Mouse (Mus musculus): ENCODE measurements around the gene Fnip2.
"Not testable (repeated sequence)": the region's sequence is repeated elsewhere in the genome, so short reads cannot be mapped to it uniquely, and the experiment has no call there.

Fnip2 gene

GRCm38 (mm10) chr3:79458651-79459275 is 108.8 kb downstream of the Fnip2 start:
- no peak for DNase-seq

- no peak for DNase-seq
Measured at GRCm38 (mm10) chr3:79455761-79456160, 111.8 kb downstream of the Fnip2 start.

DNA sequence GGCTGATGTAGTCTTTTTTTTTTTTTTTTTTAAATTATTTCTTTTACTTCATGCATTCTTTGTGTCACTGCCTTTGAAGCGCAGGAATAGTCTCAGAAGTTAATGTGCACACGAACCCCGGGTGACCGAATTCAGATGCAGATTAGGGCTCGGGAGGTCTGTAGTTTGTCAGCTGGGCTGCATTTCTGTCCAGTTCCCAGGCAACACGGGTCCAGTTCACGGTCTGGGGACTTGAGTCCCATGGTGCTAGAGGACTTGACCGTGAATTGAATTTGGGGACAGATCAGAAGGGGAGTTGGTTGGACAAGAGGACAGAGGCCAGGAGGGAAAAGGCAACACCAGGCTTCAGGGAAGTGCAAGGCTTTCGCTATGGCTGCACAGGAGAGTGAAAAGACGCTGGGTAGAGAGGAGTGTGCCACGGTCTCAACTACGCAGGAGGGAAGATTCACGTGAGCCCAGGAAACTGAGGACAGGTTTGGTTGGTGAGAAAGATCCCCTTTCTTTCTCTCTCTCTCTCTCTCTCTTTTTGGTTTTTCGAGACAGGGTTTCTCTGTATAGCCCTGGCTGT is 114.8 kb downstream of the Fnip2 start:
- no peak for DNase-seq

DNA sequence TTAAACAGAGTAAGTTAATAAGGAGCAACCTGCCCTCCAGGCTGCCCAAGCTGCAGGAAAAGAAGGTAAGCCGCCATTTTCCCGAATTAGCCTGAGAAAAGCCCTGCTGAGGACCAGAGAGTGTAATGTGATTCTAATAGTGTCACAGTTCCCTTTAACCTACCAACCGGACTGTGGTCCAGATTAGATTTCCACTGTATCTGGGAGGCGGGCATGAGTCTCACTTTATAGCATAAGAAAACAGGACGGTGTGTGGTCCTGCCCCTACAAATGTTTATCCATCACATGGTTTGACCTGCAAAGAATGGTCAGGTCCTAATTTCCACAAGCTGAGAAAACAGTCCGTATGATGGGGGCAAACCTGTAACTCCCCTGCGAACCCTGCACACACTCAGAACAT is 118.2 kb downstream of the Fnip2 start:
- DNase-seq, result no peak

DNA sequence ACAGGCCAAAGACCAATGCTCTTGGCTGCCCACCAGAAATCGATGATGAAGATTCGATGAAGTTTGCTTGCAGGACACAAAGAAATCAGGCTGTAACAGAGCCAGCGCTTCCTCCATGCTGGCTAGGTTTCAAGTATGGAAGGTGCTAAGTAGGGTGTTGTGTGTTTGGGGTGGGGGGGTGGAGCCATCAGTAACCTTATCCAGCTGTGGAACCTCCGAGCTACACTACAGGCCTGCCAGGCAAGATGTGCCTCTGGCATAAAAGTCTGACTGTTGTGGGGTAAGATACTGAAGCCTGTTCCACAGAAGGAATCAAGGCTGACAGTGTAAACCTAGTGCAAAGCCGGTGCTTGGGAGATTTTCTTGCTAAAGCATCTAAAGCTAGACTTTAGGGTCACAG is 119.2 kb downstream of the Fnip2 start:
- peak; percentile 9 for DNase-seq

DNA sequence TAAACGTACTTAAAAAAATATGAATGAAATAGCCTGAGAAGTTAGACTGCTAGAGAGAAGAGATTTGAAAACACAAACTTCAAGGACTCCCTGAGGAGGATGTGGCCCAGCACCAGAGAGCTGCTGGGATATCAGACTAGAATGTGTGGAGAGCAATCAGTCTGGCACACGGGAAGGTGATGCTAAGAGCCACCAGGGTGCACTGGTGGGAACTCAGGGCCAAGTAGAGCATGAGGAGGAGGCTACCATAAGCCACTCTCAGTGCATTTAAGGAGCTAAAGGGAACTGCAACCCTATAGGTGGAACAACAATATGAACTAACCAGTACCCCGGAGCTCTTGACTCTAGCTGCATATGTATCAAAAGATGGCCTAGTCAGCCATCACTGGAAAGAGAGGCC is 120.9 kb downstream of the Fnip2 start:
- not testable (repeated sequence) for DNase-seq

GRCm38 (mm10) chr3:79446124-79446523 is 121.5 kb downstream of the Fnip2 start:
- no peak for DNase-seq

- DNase-seq, result no peak
Measured at GRCm38 (mm10) chr3:79445041-79445440, 122.6 kb downstream of the Fnip2 start.

DNA sequence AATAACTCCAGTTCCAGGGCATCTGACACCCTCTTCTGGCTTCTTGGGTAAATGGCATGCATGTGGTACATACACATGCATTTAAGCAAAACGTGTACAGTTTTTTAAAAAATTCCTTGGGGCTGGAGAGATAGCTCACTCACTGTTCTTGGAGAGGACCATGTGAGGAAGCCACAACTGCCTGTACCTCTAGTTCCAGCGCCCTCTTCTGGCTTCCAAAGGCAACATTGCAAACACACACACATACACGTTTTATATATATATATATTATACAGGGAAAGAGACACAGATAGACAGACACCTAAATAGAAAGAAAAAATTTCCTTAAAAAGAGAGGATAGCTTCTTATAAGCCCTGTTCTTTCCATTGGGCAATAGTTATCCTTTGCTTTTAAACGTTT is 123.7 kb downstream of the Fnip2 start:
- no peak for DNase-seq

- DNase-seq, result peak; percentile 57
Measured at GRCm38 (mm10) chr3:79440976-79441491, 126.6 kb downstream of the Fnip2 start.

DNA sequence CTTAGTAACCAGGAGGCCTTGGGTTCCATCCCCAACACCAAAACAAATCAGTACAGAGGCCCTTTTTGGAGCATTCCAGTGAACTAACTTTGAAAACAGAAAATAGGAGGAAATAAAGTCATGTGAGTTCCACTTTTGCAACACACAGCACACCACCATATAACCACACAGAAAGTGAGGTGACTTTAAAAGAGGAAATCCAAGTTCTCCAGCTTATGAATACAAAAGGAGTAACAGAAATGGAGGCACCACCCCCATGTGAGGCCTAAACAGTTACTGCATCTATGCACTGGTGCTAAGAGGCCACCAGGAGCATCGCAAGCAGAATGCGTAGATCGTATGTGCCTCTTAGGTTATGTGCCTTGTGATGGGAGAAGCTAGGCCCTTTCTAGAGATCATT is 129.3 kb downstream of the Fnip2 start:
- no peak for DNase-seq

- no peak for DNase-seq
Measured at GRCm38 (mm10) chr3:79436186-79436585, 131.4 kb downstream of the Fnip2 start.

DNA sequence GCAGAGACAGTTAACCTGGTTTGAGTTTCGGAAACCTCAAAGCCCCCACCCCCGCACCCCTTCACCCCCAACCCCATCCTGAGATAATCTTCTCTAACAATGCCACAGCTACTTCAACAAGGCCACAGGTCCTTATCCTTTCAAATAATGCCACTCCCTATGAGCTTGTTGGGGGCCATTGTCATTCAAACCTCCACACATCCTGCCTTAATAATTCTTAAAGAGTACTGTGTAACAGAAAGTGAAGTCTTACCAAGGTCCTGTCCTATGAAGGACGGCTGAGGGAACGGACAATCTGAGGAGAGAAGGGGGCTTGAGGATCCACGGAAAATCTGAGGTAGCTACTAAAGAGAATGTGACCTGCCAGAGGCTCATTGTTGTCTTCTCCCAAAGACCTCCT is 132.6 kb downstream of the Fnip2 start:
- DNase-seq, result no peak

- DNase-seq, result no peak
Measured at GRCm38 (mm10) chr3:79434436-79434835, 133.2 kb downstream of the Fnip2 start.

- peak; percentile 41 for DNase-seq
Measured at GRCm38 (mm10) chr3:79433593-79433992, 134.0 kb downstream of the Fnip2 start.

GRCm38 (mm10) chr3:79425441-79425840 is 142.2 kb downstream of the Fnip2 start:
- DNase-seq, result no peak

GRCm38 (mm10) chr3:79418921-79419320 is 148.7 kb downstream of the Fnip2 start:
- DNase-seq, result no peak

DNA sequence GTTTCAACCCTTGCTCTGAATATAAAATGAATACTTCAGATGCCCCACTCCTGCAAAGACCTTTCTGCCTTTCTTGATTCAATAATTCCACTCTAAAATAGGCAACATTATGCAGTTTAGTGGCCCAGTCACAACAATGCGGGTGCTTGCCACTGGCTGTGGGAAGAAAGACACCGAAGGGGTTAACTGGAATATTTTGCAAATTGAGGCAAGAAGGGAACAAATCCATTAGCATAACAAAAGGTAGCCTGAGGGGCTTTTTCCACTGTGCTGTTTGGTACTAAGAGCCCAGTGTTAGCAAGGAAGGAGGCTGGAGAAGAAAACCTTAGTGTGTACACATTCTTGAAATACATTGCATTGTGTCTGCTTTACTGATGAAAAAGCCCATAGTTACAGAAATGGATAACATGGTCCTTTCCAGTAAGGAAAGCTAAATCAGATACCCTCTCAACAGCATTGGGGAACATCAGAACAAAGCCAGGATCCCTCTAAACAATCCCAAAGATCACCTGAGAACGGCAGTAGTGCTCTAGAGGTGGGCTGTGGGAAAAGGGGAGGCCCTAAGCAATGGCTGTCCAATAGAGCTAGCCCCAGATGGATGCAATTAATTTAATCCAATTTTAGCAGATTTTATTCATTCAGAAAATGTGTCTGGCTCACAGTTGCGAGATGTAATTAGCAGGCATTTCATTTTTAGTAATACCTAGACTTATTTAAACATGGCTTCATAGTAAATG is 150.5 kb downstream of the Fnip2 start:
- DNase-seq, result no peak

- no peak for DNase-seq
Measured at GRCm38 (mm10) chr3:79415929-79416328, 151.7 kb downstream of the Fnip2 start.

DNA sequence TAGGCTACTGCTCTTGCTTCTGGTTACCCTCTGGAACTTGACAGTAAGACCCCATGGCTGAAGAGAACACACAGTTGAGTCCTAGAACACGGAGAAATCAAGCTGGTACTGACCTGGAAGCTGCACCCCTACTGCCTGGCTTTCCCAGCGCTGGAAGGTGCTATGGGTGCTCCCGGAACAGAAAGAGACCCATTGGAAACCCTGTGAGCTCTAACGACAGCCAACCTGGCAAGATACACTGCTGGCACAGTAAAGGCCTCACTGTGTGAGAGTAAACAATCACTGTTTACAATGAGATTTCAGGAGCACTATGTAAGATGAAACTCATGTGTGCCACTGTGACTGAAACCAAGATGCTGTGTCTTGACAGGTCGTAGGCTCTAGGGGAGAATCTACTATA is 152.5 kb downstream of the Fnip2 start:
- DNase-seq, result no peak

DNA sequence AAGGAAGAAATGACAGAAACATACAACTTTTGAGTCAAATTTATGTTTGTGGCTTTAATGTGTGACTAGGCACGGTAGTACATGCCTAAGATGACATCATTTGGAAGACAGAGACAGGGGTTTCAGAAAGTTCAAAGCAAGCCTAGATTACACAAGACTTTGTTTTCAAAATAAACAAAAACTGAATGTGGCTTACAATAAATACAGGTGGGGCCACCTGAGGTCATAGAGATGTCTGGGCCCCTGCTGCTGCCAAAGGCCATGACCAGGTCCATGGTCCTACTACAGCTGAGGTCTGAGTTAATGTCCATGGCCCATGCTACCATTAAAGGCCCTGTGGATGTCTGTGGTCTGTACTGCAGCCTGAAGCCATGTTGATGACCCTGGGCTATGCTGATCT is 154.1 kb downstream of the Fnip2 start:
- no peak for DNase-seq

- DNase-seq, result no peak
Measured at GRCm38 (mm10) chr3:79411666-79412065, 155.9 kb downstream of the Fnip2 start.

- peak; percentile 42 for DNase-seq
Measured at GRCm38 (mm10) chr3:79410629-79410995, 157.0 kb downstream of the Fnip2 start.

- DNase-seq, result peak; percentile 4
Measured at GRCm38 (mm10) chr3:79409927-79410628, 157.5 kb downstream of the Fnip2 start.

Measured in lung, postnatal 10 days (tissue).